Mouse (Mus musculus): ENCODE data around the gene Fam229a. TPM values are rescaled to one million over a fixed set of nuclear protein-coding genes. Genes with fewer than 3 reads are reported as not detected.

Fam229a gene
- polyA plus RNA-seq, 2 experiments, result 0.44 to 0.54 TPM

DNA sequence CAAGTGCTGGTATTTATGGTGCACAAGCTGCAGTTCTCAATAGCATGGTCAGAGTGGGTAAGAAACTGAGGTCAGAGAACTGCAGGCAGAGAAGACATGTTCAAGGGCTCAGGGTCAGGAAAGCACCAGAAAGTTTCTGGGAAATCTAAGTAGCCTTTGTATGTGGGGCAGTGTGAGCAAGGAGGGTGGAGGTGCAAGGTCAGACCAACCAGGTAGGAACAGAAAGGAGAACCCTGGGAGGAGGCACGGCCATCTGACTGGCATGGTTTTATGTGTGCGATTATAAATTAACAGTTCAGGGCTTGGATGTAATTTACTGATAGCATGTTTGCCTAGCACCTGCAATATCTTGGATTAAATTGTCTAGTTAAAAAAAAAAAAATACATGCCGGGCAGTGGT, 31.3 kb upstream of the Fam229a start:
- ATAC-seq (ENCODE audit: insufficient read depth) (no peak), DNase-seq (ENCODE audit: low read depth in 3 of 3, low spot score in 3 of 3) (no peak)
- no peaks in the 10 kb centered on the region for H3K27me3 ChIP-seq (ENCODE audit: control insufficient read depth, insufficient read depth, low read length)
- no peak overlapping the region for H3K4me3 ChIP-seq (ENCODE audit: insufficient read depth in 1 of 2, low read depth in 2 of 2, low read length in 2 of 2)
- H3K9me3 ChIP-seq (ENCODE audit: control insufficient read depth, low read length), result no peaks in the 10 kb centered on the region
- no peak overlapping the region for H3K4me2 ChIP-seq (ENCODE audit: low read depth)
- H3K9ac ChIP-seq (replicated peaks), result no peak overlapping the region
- WGBS (ENCODE audit: insufficient replicate concordance), result 83% methylated on average over 3 of the region's 3 CpGs
- peaks cover 24 to 29% of the 10 kb centered on the region in 2 experiments for H3K4me1 ChIP-seq (replicated peaks; ENCODE audit: control insufficient read depth in 2 of 2, insufficient read depth in 2 of 2, low read length in 1 of 2)
- peaks cover 4% of the 10 kb centered on the region for H3K36me3 ChIP-seq (replicated peaks; ENCODE audit: control insufficient read depth, insufficient read depth, low read depth)
- H3K27ac ChIP-seq, result no peak overlapping the region
- TF ChIP-seq EP300 (IDR thresholded peaks at IDR 0.05; ENCODE audit: low read depth), result no peak
- TF ChIP-seq CTCF (IDR thresholded peaks at IDR 0.05; ENCODE audit: low read depth), result no peak

DNA sequence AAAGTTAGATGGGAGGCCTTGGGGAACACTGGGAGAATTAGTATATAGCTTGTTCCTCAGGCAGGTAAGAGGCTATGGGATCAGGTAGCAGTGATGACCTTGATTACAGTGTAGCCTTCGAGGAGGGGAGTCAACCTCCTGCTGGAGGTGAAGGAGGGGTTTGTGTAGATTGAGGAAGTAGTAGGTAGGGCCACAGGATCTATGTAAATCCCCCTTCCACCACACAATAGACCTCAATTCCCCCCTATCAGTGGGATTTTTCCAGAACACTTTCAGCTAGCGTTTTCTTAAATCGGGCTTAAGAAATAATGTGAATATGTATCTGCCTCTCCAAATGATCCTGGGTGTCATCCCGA, 30.2 kb upstream of the Fam229a start:
- Histone ChIP-seq H3K9ac (replicated peaks) (peak overlapping the region; percentile 76), H3K27me3 (ENCODE audit: control insufficient read depth, insufficient read depth, low read length) (no peaks in the 10 kb centered on the region), H3K36me3 (replicated peaks; ENCODE audit: control insufficient read depth, insufficient read depth, low read depth) (peaks cover 14% of the 10 kb centered on the region), H3K27ac (peak overlapping the region; percentile 78), H3K4me1 (replicated peaks; ENCODE audit: control insufficient read depth in 2 of 2, insufficient read depth in 2 of 2, low read length in 1 of 2) (peaks cover 29 to 33% of the 10 kb centered on the region in 2 experiments), H3K9me3 (ENCODE audit: control insufficient read depth, low read length) (no peaks in the 10 kb centered on the region), H3K4me2 (ENCODE audit: low read depth) (peak overlapping the region; percentile 96), H3K4me3 (ENCODE audit: insufficient read depth in 1 of 2, low read depth in 2 of 2, low read length in 2 of 2) (peak overlapping the region; percentile 63 to 67)
- TF ChIP-seq CTCF (IDR thresholded peaks at IDR 0.05; ENCODE audit: low read depth), result no peak
- TF ChIP-seq EP300 (IDR thresholded peaks at IDR 0.05; ENCODE audit: low read depth), result no peak
- no peak for DNase-seq (ENCODE audit: low read depth in 3 of 3, low spot score in 3 of 3)
- ATAC-seq (ENCODE audit: insufficient read depth), result no peak
- 0% methylated on average over 4 of the region's 4 CpGs for WGBS (ENCODE audit: insufficient replicate concordance)

DNA sequence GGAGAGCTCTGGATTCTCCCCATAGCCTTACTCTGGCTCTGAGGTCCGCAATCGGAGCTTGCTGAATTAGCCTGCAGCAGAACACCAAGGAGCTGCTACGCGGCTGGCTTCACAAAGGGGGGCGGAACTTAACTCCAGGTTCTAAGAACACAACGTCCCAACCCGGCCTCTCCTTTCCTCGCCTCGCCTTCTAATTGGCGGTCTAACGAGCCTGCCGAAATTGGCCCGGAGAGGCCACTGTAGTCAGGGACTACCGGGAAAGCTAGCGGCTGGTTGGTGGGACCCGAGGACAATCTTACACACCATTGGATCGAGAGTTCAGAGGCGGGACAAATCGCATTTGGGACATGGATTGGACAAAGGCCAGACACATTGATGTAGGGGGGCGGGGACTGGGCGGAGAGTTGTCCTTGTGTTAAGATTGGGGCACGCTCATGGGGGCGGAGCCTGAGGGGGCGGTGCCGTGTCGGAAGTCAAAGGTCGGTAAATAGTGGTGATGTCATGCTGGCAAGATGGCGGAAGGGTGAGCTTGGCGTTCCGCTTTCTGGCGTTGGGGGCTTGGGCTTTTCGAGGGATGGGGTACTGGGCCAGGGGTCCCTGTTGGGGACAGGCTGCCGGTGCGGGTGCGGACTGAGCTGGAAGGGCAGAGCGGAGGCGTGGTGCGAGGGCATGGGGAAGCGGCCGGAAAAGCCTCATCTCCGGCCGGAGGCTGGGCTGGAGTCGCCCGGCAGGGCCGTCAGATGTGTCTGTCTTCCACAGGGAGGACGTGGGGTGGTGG, 29.6 kb upstream of the Fam229a start, which contains the start of gene Bsdc1:
Gene Bsdc1 (plus strand): TSS at position 399 of the 778 bp plus-strand sequence.
- Histone ChIP-seq H3K9ac (replicated peaks) (peak within 1 kb of the TSS; percentile 98), H3K9me3 (ENCODE audit: control insufficient read depth, low read length) (no peaks in the 10 kb centered on the region), H3K4me1 (replicated peaks; ENCODE audit: control insufficient read depth in 2 of 2, insufficient read depth in 2 of 2, low read length in 1 of 2) (peaks cover 29 to 33% of the 10 kb centered on the region in 2 experiments), H3K36me3 (replicated peaks; ENCODE audit: control insufficient read depth, insufficient read depth, low read depth) (peaks cover 20% of the 10 kb centered on the region), H3K27me3 (ENCODE audit: control insufficient read depth, insufficient read depth, low read length) (no peaks in the 10 kb centered on the region), H3K4me3 (ENCODE audit: insufficient read depth in 1 of 2, low read depth in 2 of 2, low read length in 2 of 2) (peak within 1 kb of the TSS; percentile 83 to 93), H3K4me2 (ENCODE audit: low read depth) (peak within 1 kb of the TSS; percentile 96), H3K27ac (peak within 1 kb of the TSS; percentile 99)
- DNase-seq (ENCODE audit: low read depth in 3 of 3, low spot score in 3 of 3) (peak; percentile 100), ATAC-seq (ENCODE audit: insufficient read depth) (peak; percentile 92)
- TF ChIP-seq CTCF (IDR thresholded peaks at IDR 0.05; ENCODE audit: low read depth), result no peak
- no peak for TF ChIP-seq EP300 (IDR thresholded peaks at IDR 0.05; ENCODE audit: low read depth)
- WGBS (ENCODE audit: insufficient replicate concordance), result under 1% methylated on average over 45 of the region's 46 CpGs

DNA sequence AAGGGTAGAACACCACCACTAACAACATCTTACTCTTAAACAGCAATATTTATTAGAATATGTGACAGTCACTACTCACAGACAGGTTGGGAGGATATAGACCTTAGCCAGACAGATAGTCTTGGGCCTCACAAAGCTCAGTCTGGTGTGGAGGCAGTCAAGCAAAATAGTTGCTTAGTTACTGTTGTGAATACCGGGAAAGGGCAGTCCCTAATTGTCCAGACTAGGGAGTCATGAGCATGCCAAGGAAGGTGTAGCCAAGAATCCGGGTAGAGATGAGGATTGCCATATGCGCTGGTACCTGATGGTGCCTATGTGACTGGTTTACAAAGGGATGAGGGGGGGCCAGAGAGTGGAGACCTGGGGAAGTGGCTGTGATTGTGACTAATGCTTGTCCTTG, 28.9 kb upstream of the Fam229a start:
- Histone ChIP-seq H3K4me1 (replicated peaks; ENCODE audit: control insufficient read depth in 2 of 2, insufficient read depth in 2 of 2, low read length in 1 of 2) (peaks cover 29 to 33% of the 10 kb centered on the region in 2 experiments), H3K4me2 (ENCODE audit: low read depth) (peak overlapping the region; percentile 88), H3K4me3 (ENCODE audit: insufficient read depth in 1 of 2, low read depth in 2 of 2, low read length in 2 of 2) (peak overlapping the region; percentile 83 to 93), H3K9ac (replicated peaks) (peak overlapping the region; percentile 98), H3K36me3 (replicated peaks; ENCODE audit: control insufficient read depth, insufficient read depth, low read depth) (peaks cover 28% of the 10 kb centered on the region), H3K27me3 (ENCODE audit: control insufficient read depth, insufficient read depth, low read length) (no peaks in the 10 kb centered on the region), H3K27ac (peak overlapping the region; percentile 99), H3K9me3 (ENCODE audit: control insufficient read depth, low read length) (no peaks in the 10 kb centered on the region)
- DNase-seq (ENCODE audit: low read depth in 3 of 3, low spot score in 3 of 3) (peak in 1 of 3 experiments; percentile 20), ATAC-seq (ENCODE audit: insufficient read depth) (no peak)
- WGBS (ENCODE audit: insufficient replicate concordance), result 38% methylated on average over 3 of the region's 3 CpGs
- TF ChIP-seq CTCF (IDR thresholded peaks at IDR 0.05; ENCODE audit: low read depth) (no peak), EP300 (IDR thresholded peaks at IDR 0.05; ENCODE audit: low read depth) (no peak)

Measured in liver, embryonic 14.5 days (tissue).